Mouse (Mus musculus) E14TG2a.4 (cell line): ENCODE measurements at regions not wholly inside any gene's neighbourhood (a gene's known extent, or its start where the extent isn't known, plus 50 kb on each side); places are given as distances from the start of the nearest gene placed in this dataset.

Experiments used
- CTCF ChIP-seq: conservative IDR thresholded peaks from 2 replicates; pipeline ENCODE4 v1.5.1; 2014; ENCODE audit warnings: low read length
- NANOG ChIP-seq: IDR thresholded peaks from 2 replicates; pipeline ENCODE4 v1.6.1; 2014; ENCODE audit warnings: borderline replicate concordance, low read length, mixed read lengths
- POU5F1 ChIP-seq: IDR thresholded peaks from 2 replicates; pipeline ENCODE4 v1.6.1; 2014; ENCODE audit warnings: low read length, borderline replicate concordance

GRCm38 (mm10) chr16:19199724-19200544 is 113.9 kb downstream of the Olfr164 start:
- TF ChIP-seq CTCF (no peak), POU5F1 (no peak), NANOG (no peak)
